Mouse (Mus musculus) lung, adult 18-20 months (tissue): Measurements from ENCODE around the gene Hexdc.
A peak's percentile ranks its signal among the peaks of the same experiment; 100 is the strongest.

Source experiments
- DNase-seq, 2 experiments: peaks; one replicate each; pipeline ENCODE4 v3.0.0; 2022; ENCODE audit warnings: mixed read lengths in 2 of 2

Gene Hexdc

DNA sequence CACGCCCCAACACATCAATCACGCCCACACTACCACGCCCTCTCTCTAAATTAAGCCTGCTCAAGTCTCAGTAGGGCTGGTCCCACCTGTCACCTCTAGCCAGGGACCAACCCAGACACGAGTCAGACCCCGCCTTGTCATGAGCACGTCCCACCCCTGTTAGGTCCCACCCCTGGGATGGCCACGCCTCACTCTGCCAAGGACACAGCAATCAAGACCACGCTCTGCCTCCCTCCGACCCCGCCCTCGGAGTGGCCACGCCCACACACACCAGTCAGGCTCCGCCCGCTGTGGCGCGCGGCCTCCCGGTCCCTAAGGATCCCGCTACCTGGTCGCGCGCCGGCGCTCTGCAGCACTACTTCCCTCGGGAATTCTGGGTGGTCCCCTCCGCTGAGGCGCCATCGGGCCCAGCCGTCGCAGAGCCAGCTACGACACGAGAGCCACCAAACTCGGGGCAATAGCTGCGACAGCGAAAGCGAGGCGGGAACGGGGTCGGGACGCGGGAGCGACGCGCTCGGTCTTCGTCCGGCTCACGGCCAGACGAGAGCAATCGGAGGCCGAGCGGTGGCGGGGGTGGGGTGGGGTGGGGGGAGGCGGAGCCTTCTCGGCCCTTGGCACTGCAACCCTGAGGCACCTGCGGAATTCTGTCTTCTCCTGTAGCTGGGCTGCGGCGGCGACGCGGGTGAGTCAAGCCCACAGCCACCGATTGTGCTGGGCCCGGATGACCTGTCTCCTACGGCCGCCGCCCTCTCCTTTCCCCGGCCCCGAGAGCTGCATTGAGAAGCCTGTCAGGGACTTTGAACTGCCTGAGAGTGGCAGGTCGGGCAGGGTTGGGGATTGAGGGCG lies at the start of gene Hexdc, which contains the start of gene Ogfod3:
Gene Hexdc, plus strand, starts transcription at position 273 of the 846 bp plus-strand sequence.
Gene Ogfod3, minus strand, starts transcription at position 551 of the 846 bp plus-strand sequence.
- DNase-seq, result peak; percentile 95 to 97

DNA sequence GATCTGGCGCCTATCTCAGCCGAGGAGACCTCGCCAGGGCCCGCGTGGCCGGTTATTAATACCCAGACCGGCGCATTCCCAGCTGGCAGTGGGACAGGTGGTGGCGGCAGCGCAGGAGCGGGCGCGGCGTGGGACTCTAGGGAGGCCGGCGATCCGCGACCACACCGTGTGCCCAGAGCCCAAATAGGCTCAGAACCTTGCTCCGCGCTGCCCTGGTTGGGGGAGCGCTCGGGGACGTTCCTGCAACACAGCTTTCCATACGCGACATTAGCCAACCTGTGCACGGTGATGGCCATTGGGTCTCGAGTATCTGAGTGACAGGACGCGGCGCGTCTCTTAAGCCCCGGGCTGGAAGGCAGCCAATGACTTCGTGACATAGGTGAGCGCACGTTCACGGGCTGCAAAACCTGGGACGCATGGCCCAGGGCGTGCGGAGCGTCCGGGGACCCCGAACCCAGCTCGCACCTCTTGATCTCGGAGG lies 47.8 kb upstream of the Hexdc start:
- DNase-seq, result no peak

GRCm38 (mm10) chr11:121159971-121160370 lies 44.3 kb upstream of the Hexdc start, which contains the start of gene Uts2r:
Gene Uts2r, plus strand, starts transcription at chr11:121160271.
- no peak for DNase-seq

DNA sequence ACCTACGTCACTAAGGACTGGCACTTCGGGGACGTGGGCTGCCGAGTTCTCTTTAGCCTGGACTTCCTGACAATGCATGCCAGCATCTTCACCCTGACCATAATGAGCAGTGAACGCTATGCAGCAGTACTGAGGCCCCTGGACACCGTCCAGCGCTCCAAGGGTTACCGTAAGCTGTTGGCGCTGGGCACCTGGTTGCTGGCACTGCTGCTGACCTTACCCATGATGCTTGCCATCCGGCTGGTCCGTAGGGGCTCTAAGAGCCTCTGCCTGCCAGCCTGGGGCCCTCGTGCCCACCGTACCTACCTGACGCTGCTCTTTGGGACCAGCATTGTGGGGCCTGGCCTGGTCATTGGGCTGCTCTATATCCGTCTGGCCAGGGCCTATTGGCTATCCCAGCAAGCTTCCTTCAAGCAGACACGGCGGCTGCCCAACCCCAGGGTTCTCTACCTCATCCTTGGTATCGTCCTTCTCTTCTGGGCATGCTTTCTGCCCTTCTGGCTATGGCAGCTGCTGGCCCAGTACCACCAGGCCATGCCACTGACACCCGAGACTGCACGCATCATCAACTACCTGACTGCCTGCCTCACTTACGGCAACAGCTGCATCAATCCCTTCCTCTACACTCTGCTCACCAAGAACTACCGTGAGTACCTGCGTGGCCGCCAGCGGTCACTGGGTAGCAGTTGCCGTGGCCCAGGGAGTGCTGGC lies 43.4 kb upstream of the Hexdc start:
- no peak for DNase-seq

- no peak for DNase-seq
These were observed 40.5 kb upstream of the Hexdc start for GRCm38 (mm10) chr11:121163751-121164150.

GRCm38 (mm10) chr11:121173203-121173602 lies 31.0 kb upstream of the Hexdc start:
- no peak for DNase-seq

GRCm38 (mm10) chr11:121174234-121174633 lies 30.0 kb upstream of the Hexdc start:
- DNase-seq, result no peak

DNA sequence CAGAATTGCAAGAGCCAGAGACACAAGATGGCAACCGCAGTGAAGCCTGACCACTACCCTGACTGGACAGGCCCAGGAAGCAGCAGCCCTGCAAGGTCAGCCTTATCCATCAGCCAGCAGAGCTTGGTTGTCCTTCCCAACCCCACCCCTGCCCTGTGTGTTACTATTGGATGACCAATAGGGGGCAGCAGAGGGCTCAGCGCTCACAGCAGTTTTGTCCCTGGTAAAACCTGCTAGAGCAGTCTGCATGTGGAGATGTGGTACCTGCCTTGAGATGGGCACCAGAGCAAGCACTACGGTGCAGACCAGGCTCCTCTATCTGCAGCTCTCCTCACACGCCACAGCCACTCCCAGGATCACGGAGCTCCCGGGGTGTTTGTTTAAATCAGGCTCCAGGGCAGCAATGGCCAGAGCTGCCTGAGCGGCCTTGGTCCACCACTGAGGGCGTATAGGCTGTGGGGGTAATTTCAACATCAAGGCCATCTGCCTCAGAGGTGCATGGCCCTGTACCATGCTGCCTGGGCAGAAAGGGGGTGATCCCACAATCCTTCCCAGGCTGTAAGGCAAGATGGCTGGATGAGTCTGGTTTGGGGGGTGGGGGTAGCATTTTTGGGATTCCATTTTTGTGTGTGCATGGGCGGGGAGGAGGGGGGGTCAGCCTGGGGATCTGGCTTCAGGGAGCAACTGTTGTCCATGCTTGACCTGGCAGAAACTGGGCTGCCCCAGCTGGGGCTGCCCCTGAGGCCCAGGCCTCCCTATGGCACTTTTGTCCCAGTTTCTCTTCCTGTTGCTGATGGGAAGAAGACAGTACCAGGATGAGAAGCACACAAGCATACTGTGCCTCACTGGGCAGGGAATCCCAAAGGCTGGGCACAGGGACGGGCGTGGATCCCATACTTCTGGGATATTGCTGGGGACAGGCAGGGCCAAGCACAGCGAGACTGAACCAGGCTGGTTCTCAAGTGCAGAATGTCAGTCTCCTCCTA lies 27.7 kb upstream of the Hexdc start:
- peak; percentile 39 to 59 for DNase-seq

GRCm38 (mm10) chr11:121189681-121190080 lies 14.6 kb upstream of the Hexdc start:
- DNase-seq, result no peak

DNA sequence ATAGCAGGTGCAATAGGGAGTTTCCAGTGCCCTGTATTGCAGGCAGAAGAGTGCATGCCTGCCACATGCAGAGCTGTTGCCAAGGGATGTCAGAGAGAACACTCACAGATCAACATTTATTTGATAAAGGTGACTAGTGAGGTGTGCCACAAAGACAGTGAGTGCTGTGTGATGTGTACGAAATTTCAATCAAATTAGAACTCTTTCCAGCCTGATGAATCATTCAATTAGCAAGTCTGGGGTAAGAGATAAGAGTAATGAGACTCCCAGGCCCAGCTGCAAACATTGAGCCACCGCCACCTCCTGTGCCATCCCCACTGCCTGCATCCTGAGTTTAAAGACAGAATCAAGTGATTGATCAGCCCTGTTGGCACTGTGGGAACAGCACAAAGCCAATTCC lies 11.5 kb upstream of the Hexdc start:
- no peak for DNase-seq

DNA sequence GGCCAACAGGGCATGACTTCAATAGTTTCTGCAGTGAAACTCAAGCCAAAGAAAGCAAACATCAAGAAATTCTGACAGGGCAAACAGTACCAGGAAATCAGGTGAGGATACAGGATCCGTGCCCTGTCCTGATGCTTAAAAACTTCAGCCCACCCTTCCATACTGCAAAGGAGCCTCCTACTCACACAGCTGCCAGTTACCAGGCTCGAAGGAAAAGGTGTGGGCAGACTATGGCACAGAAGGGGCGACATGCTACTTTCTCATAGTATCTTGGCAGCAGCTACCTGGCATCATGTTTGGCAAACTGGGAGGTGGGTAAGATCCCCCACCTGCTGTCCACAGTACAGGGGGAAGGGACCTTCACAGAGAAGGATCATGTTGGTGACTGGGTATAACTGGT lies 10.8 kb upstream of the Hexdc start:
- no peak for DNase-seq

DNA sequence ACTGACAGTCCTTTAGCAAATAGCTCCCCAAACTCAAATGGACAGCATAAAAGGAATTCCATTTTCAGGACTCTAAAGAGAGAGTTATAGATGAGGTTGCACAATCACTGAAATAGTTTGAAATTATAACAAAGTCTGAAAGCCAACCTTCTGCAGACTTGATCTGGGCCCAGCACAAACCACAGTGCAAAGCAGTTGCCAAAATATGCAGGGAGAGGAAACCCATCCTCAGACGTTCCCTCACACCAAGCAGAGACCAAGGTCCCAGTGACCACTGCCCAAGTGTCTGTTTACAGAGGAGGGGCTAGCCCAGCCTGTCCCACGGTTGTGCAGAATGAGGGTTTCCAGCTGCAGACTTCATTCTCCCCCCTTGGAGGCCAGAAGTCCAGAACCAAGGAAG lies 5.6 kb upstream of the Hexdc start:
- DNase-seq, result no peak

DNA sequence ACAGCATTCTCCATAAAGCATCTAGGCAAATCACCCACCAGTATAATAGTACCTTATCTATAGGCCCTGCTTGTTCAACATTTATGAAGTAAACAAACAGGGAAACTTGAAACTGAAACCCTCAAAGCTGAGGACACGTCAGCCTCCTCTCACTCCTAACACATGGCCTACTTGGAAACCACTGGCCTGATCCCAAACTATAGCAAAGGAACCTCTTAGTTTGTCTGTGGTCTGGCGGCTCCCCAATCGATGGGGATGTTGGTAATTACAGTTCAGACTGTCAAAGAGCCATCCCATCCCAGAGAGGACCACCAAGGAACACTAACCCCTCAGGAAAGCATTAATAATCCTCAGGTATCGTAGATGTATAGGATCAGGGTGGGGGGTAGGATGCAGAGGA lies 4.4 kb upstream of the Hexdc start:
- DNase-seq, result no peak

- DNase-seq, result no peak
These were observed 3.5 kb upstream of the Hexdc start for GRCm38 (mm10) chr11:121200781-121201180.

- no peak for DNase-seq
These were observed 2.6 kb upstream of the Hexdc start for GRCm38 (mm10) chr11:121201436-121202198.

GRCm38 (mm10) chr11:121203859-121204160 lies 423 bp upstream of the Hexdc start:
- DNase-seq, result no peak

- DNase-seq, result no peak
These were observed 12.6 kb downstream of the Hexdc start for GRCm38 (mm10) chr11:121216831-121217230.

DNA sequence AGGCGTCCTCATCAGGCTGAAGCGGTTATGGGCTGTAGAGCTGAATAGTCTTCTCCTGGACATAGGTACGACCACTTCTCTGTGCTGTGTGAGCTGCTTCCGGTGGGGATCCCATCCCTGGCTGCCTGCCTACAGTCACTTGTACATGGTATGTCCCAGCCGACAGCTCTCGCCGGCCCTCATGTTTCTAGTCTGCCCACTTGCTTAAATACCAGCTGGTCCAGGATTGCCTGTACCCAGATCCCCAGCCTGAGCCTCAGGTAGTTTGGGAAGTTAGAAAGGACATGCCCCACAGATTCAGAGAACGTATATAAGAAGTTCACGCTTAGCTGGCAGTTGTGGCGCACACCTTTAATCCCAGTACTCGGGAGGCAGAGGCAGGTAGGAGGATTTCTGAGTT lies 15.5 kb downstream of the Hexdc start:
- DNase-seq, result no peak

DNA sequence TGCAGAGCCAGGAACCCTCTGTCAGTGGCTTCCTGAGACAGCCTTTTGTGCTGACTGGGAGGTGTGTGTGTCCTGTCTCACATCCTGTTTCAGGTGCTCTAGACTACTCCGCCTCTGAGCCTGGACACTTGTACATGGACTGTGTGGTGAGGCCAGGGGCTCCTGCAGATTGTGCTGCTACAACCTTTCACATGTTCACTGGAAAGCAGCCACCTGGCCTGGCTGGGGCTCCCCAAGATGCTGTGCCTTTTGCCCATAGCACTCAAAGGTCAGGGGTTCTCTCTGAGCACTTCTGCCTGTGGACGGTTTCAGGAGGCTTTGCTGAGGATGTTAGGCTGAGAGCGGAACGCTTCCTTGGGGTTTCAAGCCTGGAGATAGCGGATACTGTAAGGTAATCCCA lies 16.5 kb downstream of the Hexdc start:
- DNase-seq, result no peak

- no peak for DNase-seq
These were observed 17.2 kb downstream of the Hexdc start for GRCm38 (mm10) chr11:121221321-121222010.
